Mouse (Mus musculus): Measurements from ENCODE around the gene Lamc3. TPM values are rescaled to one million over a fixed set of nuclear protein-coding genes. Genes with fewer than 3 reads are reported as not detected.
A peak's percentile ranks its signal among the peaks of the same experiment; 100 is the strongest.

Lamc3 gene
- polyA plus RNA-seq (2016; fragmentation: Nextera tagmentation; extraction: Ambion mirVana), result 12.3 and 15.7 TPM in 2 replicates

GRCm38 (mm10) chr2:31887030-31887429 lies at the start of gene Lamc3:
Lamc3 (plus strand) TSS chr2:31887291.
- WGBS, result 6% methylated on average over 26 of the region's 26 CpGs
- H3K27me3 ChIP-seq (ENCODE audit: low read depth, poor library complexity, severe bottlenecking), result peaks cover 86% of the 10 kb centered on the region
- no peaks in the 10 kb centered on the region for H3K36me3 ChIP-seq
- peak within 1 kb of the TSS; percentile 40 for H3K4me3 ChIP-seq
- peaks cover 13% of the 10 kb centered on the region for H3K4me1 ChIP-seq
- H3K9me3 ChIP-seq (replicated peaks), result no peaks in the 10 kb centered on the region
- no peak within 1 kb of the TSS; the same call in 1 of the 2 replicates for H3K27ac ChIP-seq (replicated peaks)
- peak; percentile 58 for DNase-seq (ENCODE audit: low spot score)

DNA sequence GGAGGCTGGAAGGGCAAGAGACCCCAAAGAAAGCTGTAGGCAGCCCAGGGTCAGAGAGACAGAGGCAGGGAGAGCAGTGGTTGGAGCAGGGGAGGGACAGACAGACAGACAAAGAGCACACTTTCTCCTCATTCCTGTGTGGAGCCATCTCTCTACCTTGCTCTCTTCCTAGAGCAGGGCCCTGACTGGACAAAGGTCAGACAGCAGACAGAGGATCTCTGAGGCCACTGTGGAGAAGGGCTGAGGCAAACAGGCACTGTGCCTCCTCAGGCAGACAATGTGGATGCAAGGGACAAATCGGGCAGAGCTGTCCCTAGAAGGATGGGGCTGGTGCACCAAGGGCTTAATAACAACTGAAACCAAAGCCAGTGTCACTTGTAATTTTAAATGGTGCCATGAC lies 48.2 kb upstream of the Lamc3 start:
- Histone ChIP-seq H3K9me3 (replicated peaks) (no peaks in the 10 kb centered on the region), H3K27me3 (ENCODE audit: low read depth, poor library complexity, severe bottlenecking) (peaks cover 56% of the 10 kb centered on the region), H3K36me3 (no peaks in the 10 kb centered on the region), H3K4me1 (peaks cover 31% of the 10 kb centered on the region), H3K4me3 (no peak overlapping the region), H3K27ac (replicated peaks) (peak overlapping the region; percentile 55; the same call in 1 of the 2 replicates)
- no peak for DNase-seq (ENCODE audit: low spot score)
- WGBS, result 61% methylated on average over 1 of the region's 1 CpGs

DNA sequence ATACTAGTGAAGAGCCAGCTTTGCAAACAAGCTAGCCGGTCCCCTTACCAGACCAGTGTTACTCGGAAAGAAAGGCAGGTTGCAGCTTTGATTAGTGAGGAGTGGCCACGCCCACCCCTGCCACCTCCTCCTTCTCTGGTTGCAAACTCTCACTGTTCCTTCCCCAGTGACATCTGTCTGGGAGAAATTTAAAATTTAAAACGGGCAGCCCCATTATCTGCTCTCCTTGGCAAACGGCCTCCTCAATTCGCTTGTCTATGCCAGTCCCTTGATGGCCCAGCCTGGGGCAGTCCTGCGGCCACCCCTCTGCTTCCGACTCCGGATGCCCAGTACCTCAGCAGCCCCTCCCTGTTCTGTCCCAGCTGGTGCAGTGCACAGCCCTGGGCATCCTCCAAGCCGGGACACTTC lies 42.4 kb upstream of the Lamc3 start:
- H3K27me3 ChIP-seq (ENCODE audit: low read depth, poor library complexity, severe bottlenecking), result peaks cover 83% of the 10 kb centered on the region
- no peak overlapping the region for H3K27ac ChIP-seq (replicated peaks)
- H3K4me1 ChIP-seq, result peaks cover 47% of the 10 kb centered on the region
- no peaks in the 10 kb centered on the region for H3K36me3 ChIP-seq
- no peak for DNase-seq (ENCODE audit: low spot score)
- WGBS, result 5% methylated on average over 10 of the region's 10 CpGs
- no peaks in the 10 kb centered on the region for H3K9me3 ChIP-seq (replicated peaks)
- peak overlapping the region; percentile 68 for H3K4me3 ChIP-seq

DNA sequence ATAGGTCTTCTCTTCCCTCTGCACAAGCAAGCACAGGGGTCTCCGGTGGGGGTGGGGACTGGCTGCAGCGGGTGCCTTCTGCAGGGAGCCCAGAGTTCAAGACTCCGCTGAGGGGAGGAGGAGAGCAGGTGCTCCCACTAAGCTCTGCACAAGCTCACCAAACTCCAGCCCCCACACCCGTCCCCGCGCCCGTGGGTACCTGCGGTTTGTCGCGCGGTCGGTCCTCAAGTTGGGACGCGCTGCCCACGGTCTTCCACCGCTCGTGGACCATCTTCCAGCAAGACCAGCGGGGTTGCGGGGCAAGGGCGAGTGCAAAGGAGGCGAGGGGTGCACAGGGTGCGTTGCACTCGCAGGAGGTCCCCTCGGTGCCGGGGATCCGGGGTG lies 41.6 kb upstream of the Lamc3 start:
- no peaks in the 10 kb centered on the region for H3K36me3 ChIP-seq
- peak; percentile 37 for DNase-seq (ENCODE audit: low spot score)
- peak overlapping the region; percentile 76 for H3K27ac ChIP-seq (replicated peaks)
- peak overlapping the region; percentile 68 for H3K4me3 ChIP-seq
- WGBS, result 2% methylated on average over 26 of the region's 26 CpGs
- H3K4me1 ChIP-seq, result peaks cover 52% of the 10 kb centered on the region
- no peaks in the 10 kb centered on the region for H3K9me3 ChIP-seq (replicated peaks)
- peaks cover 77% of the 10 kb centered on the region for H3K27me3 ChIP-seq (ENCODE audit: low read depth, poor library complexity, severe bottlenecking)

GRCm38 (mm10) chr2:31845896-31846691 lies 41.0 kb upstream of the Lamc3 start, which contains the start of gene Fibcd1:
Fibcd1 (minus strand) TSS chr2:31846005.
- peak within 1 kb of the TSS; percentile 76 for H3K27ac ChIP-seq (replicated peaks)

GRCm38 (mm10) chr2:31846692-31847660 lies 40.1 kb upstream of the Lamc3 start:
- peak; percentile 49 for DNase-seq (ENCODE audit: low spot score)
- Histone ChIP-seq H3K4me3 (peak overlapping the region; percentile 68), H3K9me3 (replicated peaks) (no peaks in the 10 kb centered on the region), H3K36me3 (no peaks in the 10 kb centered on the region), H3K4me1 (peaks cover 64% of the 10 kb centered on the region), H3K27ac (replicated peaks) (peak overlapping the region; percentile 76; the same call in 1 of the 2 replicates), H3K27me3 (ENCODE audit: low read depth, poor library complexity, severe bottlenecking) (peaks cover 70% of the 10 kb centered on the region)
- WGBS, result 4% methylated on average over 35 of the region's 35 CpGs

More at GRCm38 (mm10) chr2:31845896-31846691, 41.0 kb upstream of the Lamc3 start, which contains the start of gene Fibcd1:
- Histone ChIP-seq H3K4me1 (peaks cover 56% of the 10 kb centered on the region), H3K4me3 (peak within 1 kb of the TSS; percentile 68), H3K9me3 (replicated peaks) (no peaks in the 10 kb centered on the region), H3K36me3 (no peaks in the 10 kb centered on the region), H3K27me3 (ENCODE audit: low read depth, poor library complexity, severe bottlenecking) (peaks cover 75% of the 10 kb centered on the region)
- peak; percentile 58 for DNase-seq (ENCODE audit: low spot score)
- WGBS, result under 1% methylated on average over 88 of the region's 88 CpGs

GRCm38 (mm10) chr2:31847908-31848307 lies 39.2 kb upstream of the Lamc3 start:
- H3K4me1 ChIP-seq, result peaks cover 65% of the 10 kb centered on the region
- H3K27me3 ChIP-seq (ENCODE audit: low read depth, poor library complexity, severe bottlenecking), result peaks cover 65% of the 10 kb centered on the region
- 0 out of 2 replicates have a peak overlapping the region, but pooled peaks have one; percentile 1 for H3K4me3 ChIP-seq
- H3K36me3 ChIP-seq, result no peaks in the 10 kb centered on the region
- H3K27ac ChIP-seq (replicated peaks), result no peak overlapping the region
- WGBS, result 22% methylated on average over 6 of the region's 6 CpGs
- no peak for DNase-seq (ENCODE audit: low spot score)
- H3K9me3 ChIP-seq (replicated peaks), result no peaks in the 10 kb centered on the region

DNA sequence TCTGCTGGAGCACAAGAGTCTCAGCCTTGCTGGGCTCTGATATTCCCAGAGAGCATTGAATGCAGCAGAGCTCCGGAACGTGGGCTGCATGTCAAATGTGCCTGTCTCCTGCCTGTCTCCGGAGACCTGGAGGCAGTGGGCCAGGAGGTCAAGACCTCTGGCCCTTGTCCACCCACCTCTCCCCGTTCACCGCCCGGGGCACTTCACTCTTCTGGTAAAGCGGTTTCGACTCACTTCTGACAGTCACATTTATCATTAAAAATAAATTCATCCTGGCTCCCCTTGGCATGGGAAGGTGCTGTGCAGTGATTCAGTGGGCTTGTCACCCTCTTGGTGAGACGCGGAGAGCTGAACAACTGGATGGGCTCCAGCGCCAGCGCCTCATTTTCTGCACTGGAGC lies 37.0 kb upstream of the Lamc3 start:
- Histone ChIP-seq H3K27me3 (ENCODE audit: low read depth, poor library complexity, severe bottlenecking) (peaks cover 55% of the 10 kb centered on the region), H3K4me1 (peaks cover 62% of the 10 kb centered on the region), H3K36me3 (no peaks in the 10 kb centered on the region), H3K9me3 (replicated peaks) (no peaks in the 10 kb centered on the region), H3K4me3 (no peak overlapping the region), H3K27ac (replicated peaks) (no peak overlapping the region)
- WGBS, result 50% methylated on average over 12 of the region's 12 CpGs
- peak; percentile 54 for DNase-seq (ENCODE audit: low spot score)

GRCm38 (mm10) chr2:31855991-31856390 lies 31.1 kb upstream of the Lamc3 start:
- WGBS, result 79% methylated on average over 8 of the region's 8 CpGs
- Histone ChIP-seq H3K27me3 (ENCODE audit: low read depth, poor library complexity, severe bottlenecking) (peaks cover 55% of the 10 kb centered on the region), H3K9me3 (replicated peaks) (no peaks in the 10 kb centered on the region), H3K36me3 (no peaks in the 10 kb centered on the region), H3K27ac (replicated peaks) (no peak overlapping the region), H3K4me3 (no peak overlapping the region), H3K4me1 (peaks cover 58% of the 10 kb centered on the region)
- DNase-seq (ENCODE audit: low spot score), result no peak

GRCm38 (mm10) chr2:31857180-31857579 lies 29.9 kb upstream of the Lamc3 start:
- Histone ChIP-seq H3K9me3 (replicated peaks) (no peaks in the 10 kb centered on the region), H3K4me3 (no peak overlapping the region), H3K27me3 (ENCODE audit: low read depth, poor library complexity, severe bottlenecking) (peaks cover 55% of the 10 kb centered on the region), H3K27ac (replicated peaks) (no peak overlapping the region; the same call in 1 of the 2 replicates), H3K36me3 (no peaks in the 10 kb centered on the region), H3K4me1 (peaks cover 50% of the 10 kb centered on the region)
- no peak for DNase-seq (ENCODE audit: low spot score)
- WGBS, result 84% methylated on average over 6 of the region's 6 CpGs

DNA sequence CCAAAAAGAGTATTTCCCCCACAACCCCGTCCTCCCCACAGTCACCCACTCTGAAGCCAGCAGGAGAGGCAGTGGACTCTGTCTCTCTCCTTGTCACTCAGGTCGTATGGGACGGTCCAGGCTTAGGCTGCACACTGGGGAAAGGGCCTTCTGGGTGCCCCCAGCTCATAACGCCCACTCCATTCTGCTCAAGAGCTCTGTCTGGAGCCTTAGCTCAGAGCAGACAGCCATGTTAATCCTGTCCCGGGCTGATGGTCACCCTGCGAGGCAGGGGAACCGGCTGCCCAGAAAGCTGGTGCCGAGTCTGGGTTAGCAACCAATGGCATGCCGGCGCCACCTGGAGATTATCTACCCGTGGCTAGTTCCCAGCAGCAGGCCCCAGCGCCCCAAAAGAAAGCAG lies 28.6 kb upstream of the Lamc3 start:
- Histone ChIP-seq H3K27me3 (ENCODE audit: low read depth, poor library complexity, severe bottlenecking) (peaks cover 51% of the 10 kb centered on the region), H3K27ac (replicated peaks) (peak overlapping the region; percentile 70), H3K9me3 (replicated peaks) (no peaks in the 10 kb centered on the region), H3K4me3 (peak overlapping the region; percentile 12), H3K36me3 (no peaks in the 10 kb centered on the region), H3K4me1 (peaks cover 54% of the 10 kb centered on the region)
- DNase-seq (ENCODE audit: low spot score), result peak; percentile 42
- 13% methylated on average over 12 of the region's 12 CpGs for WGBS

- H3K27ac ChIP-seq (replicated peaks), result 0 out of 2 replicates have a peak overlapping the region, but pooled peaks have one; percentile 3
- no peaks in the 10 kb centered on the region for H3K36me3 ChIP-seq
- WGBS, result 75% methylated on average over 1 of the region's 1 CpGs
- no peaks in the 10 kb centered on the region for H3K9me3 ChIP-seq (replicated peaks)
- no peak for DNase-seq (ENCODE audit: low spot score)
- no peak overlapping the region for H3K4me3 ChIP-seq
- peaks cover 32% of the 10 kb centered on the region for H3K27me3 ChIP-seq (ENCODE audit: low read depth, poor library complexity, severe bottlenecking)
- H3K4me1 ChIP-seq, result peaks cover 43% of the 10 kb centered on the region
These were observed 24.2 kb upstream of the Lamc3 start for GRCm38 (mm10) chr2:31862919-31863318.
